Mouse (Mus musculus) gastrocnemius, postnatal 25 days (tissue): Measurements from ENCODE around the gene Mroh7. TPM values are rescaled to one million over a fixed set of nuclear protein-coding genes. Genes with fewer than 3 reads are reported as not detected.
"Not testable (repeated sequence)": the region's sequence is repeated elsewhere in the genome, so short reads cannot be mapped to it uniquely, and the experiment has no call there.

Experiments
- DNase-seq: peaks from one replicate; pipeline ENCODE4 v3.0.0; 2022
- long read RNA-seq, 2 experiments: library from polyadenylated mRNA; stranded (forward); transcript quantifications; one replicate each; pipeline ENCODE4 v2.0.0; 2021
- total RNA-seq, 2 experiments: library from RNA; stranded (reverse); gene quantifications; 1 replicate in 1 of 2; 2 replicates in 1 of 2; pipeline ENCODE4 v1.2.3; 2021

Gene Mroh7
- under 1 TPM; 0.19 to 0.69 TPM for total RNA-seq
- long read RNA-seq, experiment 1, result 0 reads
- long read RNA-seq, experiment 2, result 0 reads

DNA sequence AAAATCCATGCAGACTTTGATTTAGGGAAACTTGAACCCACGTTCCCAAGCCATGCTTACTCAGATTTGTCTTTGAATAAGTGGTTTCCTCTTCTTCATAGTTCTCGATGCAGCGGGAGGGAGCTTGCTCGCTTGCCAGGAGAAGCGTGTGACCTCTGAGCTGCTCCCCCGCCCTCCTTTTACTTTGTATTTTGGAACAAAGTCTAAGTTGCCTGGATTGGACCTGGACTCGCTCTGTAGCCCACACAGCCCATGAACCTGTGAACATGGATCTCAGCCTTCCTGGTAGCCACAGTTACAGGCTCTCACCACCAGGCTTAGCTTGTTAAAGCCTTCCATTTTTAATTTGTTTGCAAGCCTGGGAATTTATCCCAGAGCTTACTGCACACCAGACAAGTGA, at the start of gene Mroh7:
Mroh7 (minus strand) TSS at position 112 of the 400 bp plus-strand sequence.
- DNase-seq, result no peak

DNA sequence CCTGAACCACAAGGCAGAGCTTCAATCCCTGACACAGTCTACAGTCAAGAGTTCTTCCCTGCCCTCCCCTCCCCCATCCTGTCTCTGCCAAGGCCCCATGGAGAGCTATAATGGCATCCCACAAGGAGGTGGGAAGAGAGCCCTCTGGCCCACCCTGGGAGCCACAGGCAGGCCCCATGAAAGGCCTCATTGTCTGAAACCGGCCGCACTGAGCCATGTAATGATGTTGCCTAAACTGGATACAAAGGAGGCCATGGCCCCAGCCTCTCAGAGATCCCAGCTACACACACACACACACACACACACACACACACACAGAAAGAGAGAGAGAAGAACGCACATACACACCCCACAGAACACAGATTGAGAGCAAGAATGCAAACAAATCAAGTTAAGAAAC, 49.3 kb upstream of the Mroh7 start:
- DNase-seq, result no peak

DNA sequence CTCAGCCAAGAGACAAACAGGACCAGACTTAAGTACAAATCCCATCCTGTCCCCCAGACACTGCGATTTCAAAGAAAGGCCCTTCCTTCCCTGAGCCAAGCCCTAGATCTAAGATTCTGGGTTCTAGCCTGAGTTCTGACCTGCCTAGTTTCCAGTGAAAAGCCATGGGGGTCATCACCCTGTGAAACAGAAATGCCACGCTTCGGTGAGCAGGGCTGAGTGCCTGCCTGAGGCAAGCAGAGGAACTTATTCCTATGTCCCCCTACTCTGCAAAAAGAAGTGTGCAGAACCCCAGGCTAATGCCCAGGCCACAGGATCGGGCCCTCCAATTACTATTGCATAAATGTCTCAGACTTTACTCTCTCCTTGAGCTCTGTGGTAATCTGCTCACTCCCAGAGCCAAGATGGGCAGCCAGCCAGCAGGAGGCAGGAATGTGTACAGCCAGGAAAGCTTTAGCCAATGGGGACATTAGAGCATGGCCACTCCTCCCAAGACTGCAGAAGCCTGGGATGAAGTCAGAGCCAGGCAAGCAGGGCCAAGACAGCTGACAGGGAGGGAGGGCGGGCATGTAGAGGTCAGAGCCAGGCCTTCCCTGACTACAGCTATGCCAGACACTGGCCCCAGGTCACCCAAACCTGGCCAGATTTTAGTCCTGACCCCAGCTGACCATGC, 47.5 kb upstream of the Mroh7 start:
- peak; percentile 96 for DNase-seq

DNA sequence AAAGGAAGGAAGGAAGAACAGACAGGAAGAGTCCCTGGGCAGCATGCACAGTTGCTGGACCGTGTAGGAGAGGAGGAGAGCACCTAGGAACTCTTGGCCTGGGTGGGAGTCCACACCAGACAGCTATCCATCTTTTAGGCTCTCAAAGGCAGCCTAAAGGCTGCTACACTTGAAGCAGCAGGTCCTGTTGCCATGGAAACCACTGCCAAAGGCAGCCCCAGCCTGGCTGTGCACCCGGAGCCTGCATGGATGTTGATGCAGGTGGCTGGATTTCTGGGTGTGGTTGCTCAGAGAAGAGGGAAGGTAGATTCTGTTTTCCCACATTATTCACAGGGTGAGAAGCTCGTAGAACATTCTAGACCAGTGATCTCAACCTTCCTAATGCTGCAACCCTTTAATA, 46.3 kb upstream of the Mroh7 start:
- no peak for DNase-seq

DNA sequence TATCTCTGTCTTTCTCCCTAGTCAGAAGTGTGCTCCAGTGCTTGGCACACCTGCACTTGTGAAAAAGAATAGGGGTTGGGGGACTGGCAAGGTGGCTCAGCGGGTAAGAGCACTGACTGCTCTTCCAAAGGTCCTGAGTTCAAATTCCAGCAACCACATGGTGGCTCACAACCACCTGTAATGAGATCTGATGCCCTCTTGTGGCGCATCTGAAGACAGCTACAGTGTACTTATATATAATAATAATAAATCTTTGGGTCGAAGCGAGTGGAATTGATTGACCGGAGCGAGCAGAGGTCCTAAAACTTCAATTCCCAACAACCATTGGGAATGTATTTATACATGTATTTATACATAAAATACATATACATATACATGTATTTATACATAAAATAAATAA, 45.0 kb upstream of the Mroh7 start:
- DNase-seq, result not testable (repeated sequence)

DNA sequence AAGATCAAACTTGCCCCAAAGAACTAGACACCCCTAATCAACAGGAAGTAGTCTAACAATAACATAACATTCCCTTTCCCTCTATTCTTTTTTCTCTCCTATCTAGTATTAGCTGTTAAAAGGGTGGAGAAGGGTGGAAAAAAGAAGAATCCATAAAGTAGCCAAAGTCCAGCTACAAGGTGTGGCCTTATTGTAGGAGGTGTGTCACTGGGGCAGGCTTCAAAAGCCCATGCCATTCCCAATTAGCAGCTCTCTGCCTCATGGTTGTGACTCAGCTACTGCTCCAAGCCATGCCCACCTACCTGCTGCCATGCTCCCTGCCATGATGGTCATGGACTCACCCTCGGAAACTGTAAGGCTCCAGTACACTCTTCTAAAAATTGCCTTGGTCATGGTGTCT, 41.8 kb upstream of the Mroh7 start:
- DNase-seq, result no peak

DNA sequence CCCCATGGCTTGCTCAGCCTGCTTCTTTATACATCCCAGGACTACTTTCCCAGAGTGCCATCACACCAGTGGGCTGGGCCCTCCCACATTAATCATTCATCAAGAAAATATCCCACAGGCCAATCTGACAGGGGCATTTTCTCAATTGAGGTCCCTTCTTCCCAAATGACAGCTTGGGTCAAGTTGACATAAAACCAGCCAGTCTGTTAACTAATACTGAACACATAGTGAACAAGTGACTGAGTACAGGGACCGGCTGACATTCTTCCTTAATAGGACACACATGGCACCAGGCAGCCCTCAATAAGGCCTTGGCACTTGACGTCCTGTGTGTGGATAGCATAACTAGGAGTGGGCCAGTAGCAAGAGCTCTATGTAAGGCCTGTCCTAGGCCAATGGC, 38.6 kb upstream of the Mroh7 start:
- no peak for DNase-seq

DNA sequence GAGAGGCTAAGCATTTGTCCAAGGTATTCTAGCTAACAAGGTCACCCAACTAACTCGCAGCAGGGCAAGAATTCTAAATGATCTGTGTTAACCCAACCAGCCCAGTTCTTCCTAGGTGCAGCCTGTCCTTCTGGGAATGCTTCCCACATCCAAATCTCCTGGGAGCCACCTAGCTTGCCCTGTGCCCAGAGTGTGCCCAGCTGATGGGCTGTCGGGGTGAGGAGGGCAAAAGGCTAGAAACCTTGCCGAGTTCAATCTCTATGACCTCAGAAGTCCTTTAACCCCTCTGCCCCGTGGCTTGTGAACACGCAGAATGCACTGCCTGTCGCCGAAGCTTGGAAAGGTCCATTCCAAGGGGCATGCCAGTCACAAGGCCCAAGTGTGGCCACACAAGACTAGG, 33.4 kb upstream of the Mroh7 start:
- DNase-seq, result no peak

DNA sequence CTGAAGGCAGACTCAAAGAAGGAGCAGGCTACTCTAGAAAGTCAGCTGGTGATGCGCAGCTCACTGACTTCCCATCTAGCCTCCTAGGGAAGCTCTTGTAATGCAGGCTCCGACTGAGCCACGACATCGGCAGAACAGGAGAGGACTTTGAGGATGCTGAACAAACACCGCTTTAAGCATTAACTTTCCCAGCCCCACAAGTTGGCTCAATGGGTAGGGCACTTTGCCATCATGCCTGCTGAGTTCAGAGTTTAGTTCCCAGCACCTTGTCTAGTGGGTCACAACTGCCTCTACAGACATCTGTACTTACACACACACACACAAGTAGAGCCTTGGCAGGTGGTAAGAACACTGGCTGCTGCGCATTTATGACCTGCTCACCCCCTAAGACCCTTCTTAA, 21.0 kb upstream of the Mroh7 start:
- DNase-seq, result no peak

DNA sequence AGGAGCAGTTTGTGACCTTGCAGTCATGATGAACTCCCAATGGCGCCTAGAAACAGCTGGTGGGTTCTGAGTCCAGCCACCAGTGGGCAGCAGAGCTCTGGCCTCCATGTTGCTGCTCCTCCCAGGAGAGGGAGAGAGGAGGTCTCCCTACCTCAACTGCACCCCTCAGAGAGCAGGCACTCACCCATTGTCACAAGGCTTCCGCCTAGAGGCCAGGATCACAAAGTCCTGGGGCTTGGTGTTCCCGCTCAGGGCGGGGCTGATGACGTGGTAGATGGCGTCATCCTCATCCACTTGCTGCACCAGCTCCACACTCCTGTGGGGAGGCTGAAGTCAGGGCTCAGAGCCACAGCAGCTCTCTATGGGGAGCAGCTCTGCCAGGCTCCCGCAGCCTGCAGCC, 19.0 kb upstream of the Mroh7 start:
- DNase-seq, result peak; percentile 47

DNA sequence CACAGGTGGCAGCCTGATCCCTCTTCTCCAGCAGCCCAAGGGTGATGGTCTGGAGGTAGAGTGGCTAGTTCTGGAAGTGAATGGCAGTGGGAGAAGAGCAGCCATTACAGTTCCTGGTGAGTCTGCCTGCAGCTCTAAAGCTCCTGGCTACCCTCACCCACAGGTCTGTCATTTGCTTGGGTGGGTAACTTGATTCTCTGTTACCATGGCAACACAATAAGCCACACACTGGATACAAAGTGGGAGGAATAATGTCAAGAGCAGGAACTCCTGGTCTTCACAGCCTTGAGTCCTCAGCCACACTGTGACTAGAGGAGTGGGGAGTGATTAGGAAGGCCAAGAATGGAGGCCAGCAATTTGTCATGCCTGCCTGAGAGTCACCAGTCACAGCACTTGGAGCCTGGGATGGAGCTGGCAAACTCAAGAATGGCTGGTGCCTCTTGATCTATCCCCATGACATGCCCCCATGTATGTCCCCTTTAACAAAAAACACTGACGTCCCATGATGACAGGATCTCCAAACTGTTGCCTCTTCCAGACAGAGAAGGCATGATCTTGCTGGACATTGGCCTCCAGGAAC, 16.4 kb upstream of the Mroh7 start:
- DNase-seq, result no peak

DNA sequence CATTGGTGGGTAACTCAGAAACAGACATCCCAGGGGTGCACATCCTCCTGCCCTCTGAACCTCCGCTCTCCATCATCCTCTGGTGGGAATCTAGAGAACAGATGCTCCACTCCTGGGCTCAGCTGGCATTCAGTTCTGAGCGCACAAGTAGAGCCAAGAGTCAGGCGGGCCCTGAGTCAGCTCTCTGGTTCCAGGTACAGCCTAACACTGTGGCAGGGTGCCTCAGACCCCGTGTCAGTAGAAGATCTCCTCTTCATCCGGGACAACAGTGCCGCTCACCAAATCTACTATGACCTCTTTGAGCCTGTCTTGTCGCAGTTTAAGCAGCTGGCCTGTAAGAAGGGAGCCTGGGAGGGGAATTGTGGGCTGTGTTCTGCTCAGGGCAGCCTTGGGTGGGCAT, 15.1 kb upstream of the Mroh7 start:
- no peak for DNase-seq

DNA sequence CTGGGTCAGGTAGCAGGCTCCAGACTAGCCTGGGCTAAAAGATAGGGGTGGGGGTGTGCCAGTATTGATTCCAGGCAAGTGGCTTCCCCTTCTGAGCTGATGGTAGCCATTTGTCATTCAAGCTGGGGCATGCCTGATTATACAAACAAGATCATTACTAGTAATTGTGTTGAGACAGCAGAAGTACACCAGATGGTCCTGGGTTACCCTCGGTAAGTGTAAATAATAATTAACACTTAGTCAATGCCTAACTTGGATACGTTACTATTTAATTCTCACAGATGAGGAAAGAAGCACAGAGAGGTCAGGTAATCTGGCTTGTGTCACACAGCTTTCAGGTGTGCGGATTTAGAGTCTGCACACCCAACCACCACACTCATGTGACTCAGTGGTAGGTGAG, 7.2 kb upstream of the Mroh7 start:
- DNase-seq, result no peak

DNA sequence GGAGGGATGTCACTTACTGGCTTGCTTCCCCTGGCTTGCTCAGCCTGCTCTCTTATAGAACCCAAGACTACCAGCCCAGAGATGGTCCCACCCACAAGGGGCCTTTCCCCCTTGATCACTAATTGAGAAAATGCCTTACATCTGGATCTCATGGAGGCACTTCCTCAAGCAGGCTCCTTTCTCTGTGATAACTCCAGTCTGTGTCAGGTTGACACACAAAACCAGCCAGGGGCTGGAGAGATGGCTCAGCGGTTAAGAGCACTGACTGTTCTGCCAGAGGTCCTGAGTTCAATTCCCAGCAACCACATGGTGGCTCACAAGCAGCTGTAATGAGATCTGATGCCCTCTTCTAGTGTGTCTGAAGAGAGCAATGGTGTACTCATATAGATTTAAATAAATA, 6.2 kb upstream of the Mroh7 start:
- not testable (repeated sequence) for DNase-seq

DNA sequence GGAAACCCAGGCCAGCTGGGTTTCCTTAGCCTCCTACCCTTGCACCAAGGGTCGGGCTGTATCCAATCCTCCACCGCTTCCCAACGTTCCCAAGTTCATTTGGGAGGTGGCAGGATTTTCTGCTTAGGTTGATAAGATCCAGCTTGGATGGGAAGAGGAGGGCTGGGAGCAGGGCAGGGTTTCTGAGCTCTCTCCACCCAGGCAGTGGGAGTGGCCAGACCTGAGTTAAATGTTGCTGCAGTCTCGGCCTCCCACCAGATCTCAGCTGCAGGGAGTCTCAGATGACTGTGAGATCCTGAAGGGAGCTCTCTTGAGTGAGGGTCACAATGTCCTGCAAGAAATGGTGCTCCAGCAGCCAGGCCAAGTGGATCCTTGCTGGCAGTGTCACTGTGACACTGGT, 2.9 kb upstream of the Mroh7 start, which contains the start of gene Fam151a:
Fam151a (plus strand) TSS at position 254 of the 400 bp plus-strand sequence.
- no peak for DNase-seq

DNA sequence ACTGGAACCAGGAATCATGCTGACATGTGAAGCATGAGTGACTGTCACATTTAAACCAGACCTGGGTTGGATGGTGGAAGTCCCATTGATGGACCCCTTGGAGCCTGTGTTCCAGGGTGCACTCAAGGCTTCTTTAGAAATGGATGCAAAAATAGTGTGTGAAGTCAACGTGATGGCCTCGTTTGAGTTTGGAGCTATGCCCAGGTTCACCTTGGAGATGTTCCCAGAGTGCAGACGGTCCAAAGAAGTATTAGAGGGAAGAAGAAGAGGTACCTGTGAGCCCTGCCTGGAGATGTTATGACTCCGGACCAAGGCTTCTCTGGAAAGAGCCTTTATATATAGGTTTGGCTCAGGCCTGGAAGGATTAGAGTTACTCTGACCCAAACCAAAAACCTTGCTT, 10.1 kb downstream of the Mroh7 start:
- no peak for DNase-seq

DNA sequence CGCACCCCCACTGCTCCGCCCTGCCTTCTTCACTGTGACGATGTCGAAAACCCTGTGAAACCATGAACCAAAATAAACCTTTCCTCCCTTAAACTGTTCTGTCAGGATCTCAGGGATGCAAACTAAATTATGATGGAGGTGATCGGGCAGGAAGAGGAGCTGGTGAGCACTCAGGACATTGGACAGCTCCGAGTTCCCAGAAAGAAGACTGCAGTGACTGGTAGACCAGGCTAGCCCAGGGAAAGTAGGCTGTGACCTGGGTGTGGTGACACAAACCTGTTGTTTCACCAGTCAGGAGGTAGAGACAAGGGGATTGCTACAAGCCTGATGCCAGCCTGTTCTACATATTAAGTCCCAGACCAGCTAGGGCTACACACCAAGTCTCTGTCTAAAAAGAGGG, 17.1 kb downstream of the Mroh7 start:
- no peak for DNase-seq

DNA sequence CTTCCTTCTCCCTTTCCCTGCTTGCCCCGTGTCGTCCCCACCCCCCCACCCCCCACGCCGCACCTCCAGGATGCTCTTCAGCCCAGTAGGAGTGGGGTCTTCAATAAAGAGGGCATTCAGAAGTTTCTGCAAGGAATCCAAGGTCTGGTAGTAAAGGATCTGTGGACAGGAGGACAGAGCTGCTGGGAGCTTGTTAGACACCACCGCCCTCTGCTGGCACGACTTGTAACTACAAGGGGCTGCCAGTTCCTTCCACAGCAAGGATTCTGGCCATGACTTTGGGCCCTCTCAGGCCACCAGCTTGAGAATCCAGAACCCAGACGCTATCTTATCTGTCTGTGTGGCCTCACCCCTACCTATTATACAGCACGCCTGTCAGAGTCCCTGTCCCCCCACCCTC, 22.3 kb downstream of the Mroh7 start:
- DNase-seq, result peak; percentile 34

DNA sequence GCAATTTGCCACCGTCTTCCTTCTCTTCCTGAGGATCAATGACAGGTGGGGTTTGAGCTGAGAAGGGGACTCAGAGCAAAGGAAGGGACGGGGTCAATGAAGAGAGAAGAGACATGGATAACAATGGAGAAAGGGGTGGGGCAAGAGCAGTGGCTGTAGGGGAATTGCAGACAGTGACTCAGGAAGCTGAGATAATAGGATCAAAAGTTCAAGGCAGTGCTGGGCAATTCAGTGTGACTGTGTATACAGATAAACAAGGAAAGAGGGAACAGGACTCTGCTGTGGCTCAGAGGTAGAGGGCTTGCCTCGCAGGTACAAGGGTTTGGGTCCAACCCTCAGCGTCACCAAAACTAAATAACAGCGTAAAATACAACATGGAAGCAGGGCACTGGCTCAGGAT, 22.8 kb downstream of the Mroh7 start:
- DNase-seq, result no peak

DNA sequence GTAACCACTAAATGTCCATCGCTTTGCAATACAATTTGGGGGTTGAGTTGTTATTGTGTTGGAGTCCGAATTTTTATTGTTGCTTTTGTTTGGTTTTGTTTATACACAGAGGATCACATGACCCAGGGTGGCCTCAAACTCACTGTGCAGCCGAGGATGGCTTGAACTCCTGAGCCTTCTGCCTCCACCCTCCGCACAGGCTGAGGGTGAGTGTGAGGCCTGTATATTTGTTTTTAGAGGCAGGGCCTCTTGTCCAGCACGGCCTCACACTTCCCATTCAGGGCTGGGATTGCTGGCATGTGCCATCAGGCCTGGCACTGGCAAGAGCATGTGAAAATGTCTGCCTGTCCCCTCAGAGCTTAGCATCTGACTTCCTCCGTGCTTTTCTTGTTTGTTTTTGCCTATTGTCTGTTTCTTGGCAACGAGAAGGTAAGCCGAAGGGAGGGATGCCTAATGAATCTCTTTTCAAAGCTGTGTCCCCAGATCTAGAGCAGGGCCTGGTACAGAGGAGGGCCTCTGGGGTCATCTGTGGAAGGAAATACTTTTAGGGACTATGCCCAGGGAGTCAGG, 25.5 kb downstream of the Mroh7 start:
- DNase-seq, result no peak

DNA sequence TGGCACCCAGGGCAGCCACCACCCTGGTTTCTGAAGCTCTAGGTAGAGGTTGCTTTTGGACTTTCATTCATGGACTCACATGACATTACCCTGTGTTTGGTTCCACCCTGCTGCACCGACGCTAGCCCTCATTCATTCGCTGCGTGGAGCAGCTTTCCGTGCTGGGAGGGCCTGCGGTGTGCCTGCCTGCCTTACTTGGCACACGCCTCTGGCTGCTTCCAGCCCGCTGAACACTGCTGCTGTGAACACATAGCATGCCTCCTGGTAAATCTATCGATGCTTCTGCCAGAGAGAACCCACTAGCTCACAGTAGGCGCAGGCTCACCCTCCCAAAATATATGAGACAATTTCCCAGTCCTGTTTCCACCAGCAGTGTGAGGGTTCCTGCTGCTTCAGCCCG, 26.3 kb downstream of the Mroh7 start:
- no peak for DNase-seq

DNA sequence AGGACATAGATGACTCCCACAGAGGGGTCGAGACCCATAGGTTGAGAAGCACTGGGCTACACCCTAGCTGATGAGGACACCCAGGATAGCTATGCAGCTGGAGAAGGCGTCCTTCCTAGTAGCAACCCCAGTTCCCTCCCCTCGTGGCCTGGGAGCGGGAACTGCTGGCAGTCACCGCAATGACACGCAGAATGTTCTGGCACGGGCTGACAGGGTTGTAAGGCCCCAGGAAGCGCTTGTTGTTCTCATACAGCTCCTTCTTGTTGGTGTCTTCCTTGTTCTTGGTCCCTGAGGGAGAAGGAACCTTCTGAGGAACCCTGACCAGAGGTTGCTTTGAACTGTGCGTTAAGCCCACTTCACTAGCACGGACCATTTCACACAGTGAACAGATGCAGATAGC, 26.8 kb downstream of the Mroh7 start:
- DNase-seq, result no peak

DNA sequence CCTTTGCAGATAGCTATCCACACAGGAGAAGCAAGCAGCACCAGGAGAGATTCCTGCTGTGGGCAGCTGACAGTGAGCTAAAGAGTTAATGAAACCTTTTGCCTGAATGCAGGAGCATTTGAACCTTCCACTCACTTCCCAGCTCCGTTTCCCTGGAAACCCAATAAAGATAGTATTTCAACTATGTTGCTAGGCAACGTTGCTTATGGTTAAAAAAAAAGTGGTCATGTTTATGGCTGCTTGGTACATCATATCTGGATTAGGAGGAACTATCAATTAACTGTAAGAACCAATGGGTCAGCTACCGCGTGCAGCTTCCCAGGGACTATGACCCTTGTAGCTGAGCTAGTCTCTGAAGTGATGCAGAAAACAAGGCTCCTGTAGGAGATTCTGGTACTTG, 29.9 kb downstream of the Mroh7 start:
- no peak for DNase-seq

DNA sequence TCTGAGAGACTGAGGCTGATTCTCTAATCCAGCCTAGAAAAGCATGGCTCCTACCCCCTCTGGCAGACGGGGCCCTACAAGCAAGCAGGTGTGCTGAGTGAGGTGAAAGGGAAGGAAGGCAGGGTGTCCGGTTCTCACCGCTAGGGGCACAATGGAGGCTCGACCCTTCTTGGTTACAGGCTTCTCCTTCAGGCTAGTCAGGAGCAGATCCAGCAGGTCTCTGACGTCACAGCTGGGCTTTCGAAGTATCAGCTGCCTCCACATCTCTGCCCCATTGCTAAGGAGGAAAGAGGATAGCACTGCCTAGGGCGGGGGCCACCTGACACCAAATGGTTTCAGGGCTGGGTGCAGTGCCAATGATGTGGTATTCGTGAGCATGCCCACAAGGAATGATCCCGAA, 30.7 kb downstream of the Mroh7 start:
- DNase-seq, result no peak
